ENCODE assay signal across 8 mouse cellular contexts in the genomic region with DNA sequence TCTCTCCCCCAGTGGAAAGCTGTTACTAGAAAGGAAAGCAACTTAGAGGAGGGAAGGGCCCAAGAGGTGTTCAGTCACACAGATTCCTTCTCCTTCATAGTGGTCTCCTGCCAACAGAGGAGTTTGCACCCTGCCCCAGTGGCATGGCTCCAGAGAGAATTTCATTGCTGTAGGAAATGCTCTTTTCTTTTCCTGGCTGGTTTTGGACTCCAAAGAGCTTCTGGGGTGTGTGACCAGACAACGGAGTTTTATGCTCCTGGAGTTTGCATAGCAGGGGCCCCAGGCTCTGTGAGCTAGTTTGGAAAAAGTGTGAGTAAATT. TPM values are rescaled to one million over a fixed set of nuclear protein-coding genes. Genes with fewer than 3 reads are reported as not detected.
DNase-seq lines count a peak whose midpoint lies in the region; ATAC-seq and TF ChIP-seq lines count a peak whose summit lies in the region.

No protein-coding gene starts in this region.

- 0% methylated on average over 1 of the region's 1 CpGs for WGBS in embryonic facial prominence, embryonic 10.5 days
- WGBS in limb, embryonic 14.5 days = 4% methylated on average over 1 of the region's 1 CpGs
- 6% methylated on average over 1 of the region's 1 CpGs for WGBS in neural tube, embryonic 15.5 days

- H3K36me3 ChIP-seq in embryonic facial prominence, embryonic 10.5 days (replicated peaks) = no peaks in the 10 kb centered on the region
- no peaks in the 10 kb centered on the region for H3K36me3 ChIP-seq in limb, embryonic 14.5 days (ENCODE audit: control insufficient read depth, insufficient read depth, low read length)
- H3K36me3 ChIP-seq in neural tube, embryonic 15.5 days = no peaks in the 10 kb centered on the region

- H3K9ac ChIP-seq in limb, embryonic 14.5 days (ENCODE audit: low read depth, low read length, severe bottlenecking) = peak overlapping the region; percentile 80
- H3K9ac ChIP-seq in neural tube, embryonic 15.5 days (replicated peaks) = peak overlapping the region; percentile 80; the same call in 1 of the 2 replicates

- H3K4me3 ChIP-seq in embryonic facial prominence, embryonic 10.5 days = peak overlapping the region; percentile 84
- H3K4me3 ChIP-seq in limb, embryonic 14.5 days (replicated peaks; ENCODE audit: low read length) = peak overlapping the region; percentile 73
- peak overlapping the region; percentile 88 for H3K4me3 ChIP-seq in neural tube, embryonic 15.5 days (replicated peaks)

- peak overlapping the region; percentile 96 for H3K27ac ChIP-seq in embryonic facial prominence, embryonic 10.5 days (replicated peaks)
- peak overlapping the region; percentile 77; the same call in 1 of the 2 replicates for H3K27ac ChIP-seq in limb, embryonic 14.5 days (replicated peaks; ENCODE audit: low read depth, low read length)
- H3K27ac ChIP-seq in neural tube, embryonic 15.5 days (replicated peaks) = peak overlapping the region; percentile 73; the same call in 1 of the 2 replicates

- DNase-seq in layer of hippocampus, postnatal 10 days (ENCODE audit: low spot score in 2 of 2) = peak; percentile 14 to 16
- no peak for DNase-seq in layer of hippocampus, adult 11-12 months (ENCODE audit: low spot score)
- no peak for DNase-seq in embryonic facial prominence, embryonic 10.5 days (ENCODE audit: low spot score)
- peak; percentile 40 to 51 for DNase-seq in heart, postnatal 10 days
- no peak for DNase-seq in limb, embryonic 14.5 days (ENCODE audit: low spot score)
- no peak for DNase-seq in left cerebral cortex, postnatal 25 days (ENCODE audit: low spot score in 2 of 2)
- no peak for DNase-seq in right cerebral cortex, postnatal 25 days

- H3K4me2 ChIP-seq in limb, embryonic 14.5 days (replicated peaks; ENCODE audit: low read depth, low read length, severe bottlenecking) = peak overlapping the region; percentile 84
- peak overlapping the region; percentile 76 for H3K4me2 ChIP-seq in neural tube, embryonic 15.5 days

- no peak for ATAC-seq in limb, embryonic 14.5 days (ENCODE audit: low FRiP score, low read depth)
- ATAC-seq in neural tube, embryonic 15.5 days (ENCODE audit: low FRiP score) = peak; percentile 25; the same call in 1 of the 2 replicates

- no peak for TF ChIP-seq POLR2A in limb, embryonic 14.5 days (IDR thresholded peaks at IDR 0.05; ENCODE audit: borderline replicate concordance, extremely low read depth, insufficient read depth, insufficient read length)

- peaks cover 11% of the 10 kb centered on the region for H3K27me3 ChIP-seq in embryonic facial prominence, embryonic 10.5 days (replicated peaks; ENCODE audit: low read depth, poor library complexity, severe bottlenecking)
- no peaks in the 10 kb centered on the region for H3K27me3 ChIP-seq in limb, embryonic 14.5 days (ENCODE audit: control insufficient read depth, insufficient read depth, low read length)
- H3K27me3 ChIP-seq in neural tube, embryonic 15.5 days (replicated peaks) = no peaks in the 10 kb centered on the region

- intact Hi-C loops in heart, postnatal 10 days (cut with DNase I) = loop anchor here (5.0 kb wide), 2 partner anchors 314 to 339 kb away; no protein-coding TSS in a partner anchor
- intact Hi-C loops in left cerebral cortex, postnatal 25 days (cut with DNase I) = no loop called here

- peaks cover 17% of the 10 kb centered on the region for H3K4me1 ChIP-seq in embryonic facial prominence, embryonic 10.5 days
- peaks cover 6% of the 10 kb centered on the region; the same call in 1 of the 2 replicates for H3K4me1 ChIP-seq in limb, embryonic 14.5 days (ENCODE audit: control insufficient read depth, insufficient read depth, low read length)
- H3K4me1 ChIP-seq in neural tube, embryonic 15.5 days = peaks cover 15% of the 10 kb centered on the region

- no peaks in the 10 kb centered on the region for H3K9me3 ChIP-seq in embryonic facial prominence, embryonic 10.5 days
- no peaks in the 10 kb centered on the region for H3K9me3 ChIP-seq in limb, embryonic 14.5 days (ENCODE audit: control insufficient read depth, low read length)
- no peaks in the 10 kb centered on the region for H3K9me3 ChIP-seq in neural tube, embryonic 15.5 days (replicated peaks)

RNA-seq across cellular contexts. Expression of gene Vegfc, which starts 0.7 kb away (rescaled TPM):
- total RNA-seq in layer of hippocampus, postnatal 10 days (2021) = 1 to 10 TPM; 4.2 to 6.3 TPM
- polyA plus RNA-seq in embryonic facial prominence, embryonic 10.5 days (2016; fragmentation: Nextera tagmentation; extraction: Ambion mirVana) = 8.1 and 10.7 TPM in 2 replicates
- total RNA-seq in heart, postnatal 10 days (2021) = 10 to 100 TPM; 11.9 to 13.1 TPM
- polyA plus RNA-seq in limb, embryonic 14.5 days (2012; rRNA removed) = 9.6 and 10.6 TPM in 2 replicates
- 12.5 and 13.1 TPM in 2 replicates for polyA plus RNA-seq in limb, embryonic 14.5 days (2014; fragmentation: Nextera tagmentation; extraction: Ambion mirVana)
- polyA plus RNA-seq in neural tube, embryonic 15.5 days (2015; fragmentation: Nextera tagmentation; extraction: Ambion mirVana) = 3.8 and 4.4 TPM in 2 replicates
- 1 to 10 TPM; 3.8 TPM for total RNA-seq in left cerebral cortex, postnatal 25 days (2021)

Comparison
In these comparisons a context has a peak if more than half of its experiments do, and no peak if none do; other contexts are left out.
1. DNase-seq: peak in layer of hippocampus, postnatal 10 days (2 of 2) and heart, postnatal 10 days (2 of 2); none in layer of hippocampus, adult 11-12 months (single experiment), embryonic facial prominence, embryonic 10.5 days (single experiment), limb, embryonic 14.5 days (single experiment), left cerebral cortex, postnatal 25 days (0 of 2) and right cerebral cortex, postnatal 25 days (single experiment).
2. Peak in every context shown above with its lines, with median percentiles within 50 percentile points of each other: H3K27ac ChIP-seq and H3K4me3 ChIP-seq.